Mouse (Mus musculus) midbrain, embryonic 16.5 days (tissue): Measurements from ENCODE around the gene Ano7. TPM values are rescaled to one million over a fixed set of nuclear protein-coding genes. Genes with fewer than 3 reads are reported as not detected.
"Not testable (repeated sequence)": the region's sequence is repeated elsewhere in the genome, so short reads cannot be mapped to it uniquely, and the experiment has no call there.

Source experiments
- ATAC-seq: fragments of 200-750 bp; cut with Nextera tagmentation; 2 replicates; pipeline ENCODE4 v1.8.0; 2017; ENCODE audit warnings: moderate TSS enrichment
- H3K27ac ChIP-seq: fragments of 300-500 bp; sonication (generic); 2 replicates; pipeline ENCODE4 v1.5.1; 2014; ENCODE audit warnings: mild to moderate bottlenecking, low read length, mixed read lengths
- H3K27me3 ChIP-seq: fragments of 300-500 bp; sonication (generic); 2 replicates; pipeline ENCODE4 v1.6.1; 2014; ENCODE audit warnings: low read depth, low read length, mixed read lengths; ENCODE audit not compliant: control insufficient read depth, insufficient read depth
- H3K36me3 ChIP-seq: fragments of 300-500 bp; sonication (generic); 2 replicates; pipeline ENCODE4 v1.6.1; 2014; ENCODE audit warnings: mild to moderate bottlenecking, low read length, moderate library complexity, mixed read lengths; ENCODE audit not compliant: control insufficient read depth, insufficient read depth
- H3K4me1 ChIP-seq: fragments of 300-500 bp; sonication (generic); 2 replicates; pipeline ENCODE4 v1.6.1; 2014; ENCODE audit warnings: mild to moderate bottlenecking, low read length, mixed read lengths; ENCODE audit not compliant: control insufficient read depth, insufficient read depth
- H3K4me2 ChIP-seq: fragments of 300-500 bp; sonication (generic); 2 replicates; pipeline ENCODE4 v1.6.1; 2014; ENCODE audit warnings: mild to moderate bottlenecking, low read length, mixed read lengths
- H3K4me3 ChIP-seq: fragments of 300-500 bp; sonication (generic); 2 replicates; pipeline ENCODE4 v1.5.1; 2014; ENCODE audit warnings: low read depth, mild to moderate bottlenecking, low read length, moderate library complexity, mixed read lengths
- H3K9ac ChIP-seq: fragments of 300-500 bp; sonication (generic); 2 replicates; pipeline ENCODE4 v1.6.1; 2014; ENCODE audit warnings: low read depth, low read length, mixed read lengths
- H3K9me3 ChIP-seq: fragments of 300-500 bp; sonication (generic); replicated peaks from 2 replicates; pipeline ENCODE4 v1.6.1; 2014; ENCODE audit warnings: mild to moderate bottlenecking, low read length, mixed read lengths; ENCODE audit not compliant: control insufficient read depth, poor library complexity, severe bottlenecking
- WGBS: fragments of 180-500 bp; shearing (Covaris S2); extraction: QIAGEN DNeasy Blood & Tissue Kit; methylation state at CpG from one replicate; pipeline ENCODE4 v1.1.7; 2014; 5-methylcytosine and 5-hydroxymethylcytosine counted together
- microRNA-seq: library from miRNA; unstranded; fragments of <30 nt; microRNA quantifications from one replicate; pipeline ENCODE4, GENCODE M21; 2017
- polyA plus RNA-seq: library from polyadenylated mRNA; unstranded; fragments of >200 nt; fragmentation: Nextera tagmentation; extraction: Ambion mirVana; gene quantifications from 2 replicates; pipeline ENCODE4 v1.2.1, GENCODE M21; 2015

Ano7 gene
- polyA plus RNA-seq, 1 experiment from 2014 or later, result 0.92 TPM

DNA sequence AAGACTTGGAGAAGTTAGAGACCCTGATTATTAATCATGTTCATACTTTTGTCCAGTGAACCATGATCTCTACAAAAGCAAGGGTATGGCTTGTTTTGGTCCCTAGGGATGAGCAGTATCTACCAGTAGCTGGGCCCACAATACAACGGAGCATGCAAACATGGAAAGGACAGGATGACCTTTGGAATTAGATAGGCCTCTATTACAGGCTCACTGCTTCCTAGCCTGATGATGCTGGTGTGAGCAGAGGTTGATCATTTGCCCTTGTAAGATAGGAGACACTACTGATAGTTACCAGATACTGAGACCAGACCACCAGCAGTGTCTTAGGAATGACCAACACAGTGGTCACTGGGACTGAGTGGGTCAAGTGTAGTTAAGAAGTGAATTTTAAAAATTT is 65.6 kb downstream of the Ano7 start:
- WGBS, result 97% methylated on average over 1 of the region's 1 CpGs
- Histone ChIP-seq H3K4me3 (no peak overlapping the region), H3K27ac (no peak overlapping the region), H3K9ac (no peak overlapping the region), H3K9me3 (no peaks in the 10 kb centered on the region), H3K4me2 (no peak overlapping the region), H3K36me3 (peaks cover 11% of the 10 kb centered on the region), H3K4me1 (0 out of 2 replicates have a peak, but pooled peaks cover 2% of the 10 kb centered on the region), H3K27me3 (no peaks in the 10 kb centered on the region)
- ATAC-seq, result no peak

DNA sequence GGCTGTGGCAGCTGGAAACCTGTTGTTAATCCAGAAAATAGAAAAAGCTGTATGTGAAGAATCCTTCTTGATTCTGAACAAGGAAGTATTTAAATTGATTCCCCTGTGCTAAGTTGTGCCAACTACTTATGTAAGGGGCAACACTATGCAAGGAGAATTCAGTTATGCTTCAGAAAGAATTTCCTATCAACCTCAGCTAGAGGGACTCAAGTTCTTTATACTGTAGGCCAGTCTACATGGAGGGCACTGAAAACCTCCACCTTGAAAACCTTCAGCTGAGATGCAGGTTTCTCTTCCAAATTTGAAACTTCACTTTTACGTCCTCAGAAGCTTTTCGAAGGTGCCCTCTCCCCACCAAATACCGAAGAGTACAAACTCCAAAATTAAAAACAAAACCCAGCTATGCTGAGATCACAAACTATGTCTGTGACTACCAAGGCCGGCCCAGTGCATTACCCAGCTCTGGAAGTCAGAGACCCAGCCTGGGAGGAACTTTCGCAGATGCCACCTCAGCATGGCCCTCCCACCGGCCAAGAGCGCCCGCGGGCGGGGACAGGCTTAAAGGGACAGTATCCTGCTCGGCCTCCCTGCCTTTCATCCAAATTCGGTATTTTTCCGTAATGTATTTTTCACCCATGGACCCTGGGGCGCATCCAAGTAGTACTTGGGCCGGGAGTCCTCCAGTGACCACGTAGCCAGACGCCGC is 70.8 kb downstream of the Ano7 start:
- no peaks in the 10 kb centered on the region for H3K9me3 ChIP-seq
- H3K4me2 ChIP-seq, result peak overlapping the region; percentile 99
- peak overlapping the region; percentile 72; the same call in 1 of the 2 replicates for H3K27ac ChIP-seq
- no peaks in the 10 kb centered on the region for H3K36me3 ChIP-seq
- no peaks in the 10 kb centered on the region for H3K27me3 ChIP-seq
- peak; percentile 74 for ATAC-seq
- peaks cover 10% of the 10 kb centered on the region for H3K4me1 ChIP-seq
- 7% methylated on average over 18 of the region's 18 CpGs for WGBS
- peak overlapping the region; percentile 79 for H3K9ac ChIP-seq
- H3K4me3 ChIP-seq, result peak overlapping the region; percentile 73

- Histone ChIP-seq H3K36me3 (no peaks in the 10 kb centered on the region), H3K9me3 (no peaks in the 10 kb centered on the region), H3K27me3 (no peaks in the 10 kb centered on the region), H3K9ac (peak overlapping the region; percentile 79), H3K27ac (peak overlapping the region; percentile 72), H3K4me1 (peaks cover 10% of the 10 kb centered on the region), H3K4me3 (peak overlapping the region; percentile 73), H3K4me2 (peak overlapping the region; percentile 99)
- peak; percentile 91 for ATAC-seq
- under 1% methylated on average over 73 of the region's 84 CpGs for WGBS
Observed at GRCm38 (mm10) chr1:93445111-93445821, 71.5 kb downstream of the Ano7 start.

DNA sequence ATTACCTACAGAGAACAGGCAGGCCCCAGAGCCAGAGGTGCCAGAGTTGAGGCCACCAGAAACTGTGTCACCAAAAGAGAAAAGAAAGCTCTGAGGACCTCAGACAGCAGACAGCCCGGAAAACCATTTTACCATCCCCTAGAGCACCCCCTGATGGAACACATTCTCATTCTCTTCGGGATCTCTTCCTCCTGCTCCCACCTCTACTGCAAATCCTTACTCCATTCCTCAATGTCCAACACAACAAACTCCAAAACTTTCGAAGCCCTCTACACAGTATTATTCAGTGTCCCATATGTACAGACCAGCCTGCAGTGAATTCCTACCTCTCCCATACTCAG is 72.1 kb downstream of the Ano7 start:
- 19% methylated on average over 3 of the region's 3 CpGs for WGBS
- Histone ChIP-seq H3K9me3 (no peaks in the 10 kb centered on the region), H3K27ac (peak overlapping the region; percentile 72; the same call in 1 of the 2 replicates), H3K4me1 (peaks cover 10% of the 10 kb centered on the region), H3K4me2 (peak overlapping the region; percentile 99), H3K27me3 (no peaks in the 10 kb centered on the region), H3K36me3 (no peaks in the 10 kb centered on the region), H3K9ac (peak overlapping the region; percentile 79), H3K4me3 (peak overlapping the region; percentile 73)
- ATAC-seq, result no peak

DNA sequence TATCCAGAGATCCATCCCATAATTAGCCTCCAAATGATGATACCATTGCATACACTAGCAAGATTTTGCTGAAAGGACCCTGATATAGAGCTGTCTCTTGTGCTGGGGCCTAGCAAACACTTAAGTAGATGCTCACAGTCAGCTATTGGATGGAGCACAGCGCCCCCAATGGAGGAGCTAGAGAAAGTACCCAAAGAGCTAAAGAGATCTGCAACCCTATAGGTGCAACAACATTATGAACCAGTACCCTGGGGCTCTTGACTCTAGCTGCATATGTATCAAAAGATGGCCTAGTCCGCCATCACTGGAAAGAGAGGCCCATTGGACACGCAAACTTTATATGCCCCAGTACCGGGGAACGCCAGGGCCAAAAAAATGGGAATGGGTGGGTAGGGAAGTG is 76.4 kb downstream of the Ano7 start:
- not testable (repeated sequence) for ATAC-seq, H3K4me3 ChIP-seq, H3K9me3 ChIP-seq, H3K4me1 ChIP-seq, H3K27ac ChIP-seq, H3K27me3 ChIP-seq, H3K4me2 ChIP-seq, H3K9ac ChIP-seq, H3K36me3 ChIP-seq
- WGBS, result 81% methylated on average over 5 of the region's 5 CpGs

DNA sequence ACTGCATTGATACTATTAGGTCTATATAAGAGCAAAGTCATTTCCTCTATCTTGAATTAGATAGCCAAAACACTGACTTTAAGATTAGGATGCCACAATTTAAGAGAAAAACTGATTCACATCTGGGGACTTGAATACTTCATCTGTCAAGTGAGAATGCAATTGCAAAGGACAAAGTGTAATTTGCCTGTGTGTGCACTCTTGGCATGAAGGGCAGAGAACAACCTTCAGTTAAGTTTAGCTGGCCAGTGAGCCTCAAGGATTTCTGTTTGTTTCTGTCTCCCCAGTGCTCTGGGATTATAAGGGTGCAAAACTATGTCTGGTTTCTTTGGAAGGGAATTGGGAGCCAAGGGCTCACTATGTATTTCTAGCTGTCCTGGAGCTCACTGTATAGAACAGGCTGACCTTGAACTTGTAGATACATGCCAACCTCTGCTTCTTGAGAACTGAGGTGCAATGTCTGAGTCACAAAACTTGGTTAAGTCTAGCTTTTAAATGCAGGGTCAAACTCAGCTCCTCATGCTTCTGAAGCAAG is 80.1 kb downstream of the Ano7 start:
- no peaks in the 10 kb centered on the region for H3K36me3 ChIP-seq
- no peaks in the 10 kb centered on the region for H3K4me1 ChIP-seq
- ATAC-seq, result no peak
- no peak overlapping the region for H3K27ac ChIP-seq
- no peaks in the 10 kb centered on the region for H3K27me3 ChIP-seq
- H3K4me2 ChIP-seq, result no peak overlapping the region
- no peaks in the 10 kb centered on the region for H3K9me3 ChIP-seq
- H3K4me3 ChIP-seq, result no peak overlapping the region
- no peak overlapping the region for H3K9ac ChIP-seq

Small RNAs within 50 kb of the gene (microRNA-seq; reads per million reads assigned to microRNA genes)
- not detected for gene Mir6345
- gene Mir6902, result not detected

Other genes with a start within 250 kb of the Ano7 start
- not detected in 2 replicates for gene Agxt, start 238.7 kb upstream of the Ano7 start, polyA plus RNA-seq
- gene 2310007B03Rik, start 213.0 kb upstream of the Ano7 start, polyA plus RNA-seq, result 0.11 TPM in 1 of 2 replicates, not detected in the other
- gene Crocc2, start 205.2 kb upstream of the Ano7 start, polyA plus RNA-seq, result 0.51 and 0.74 TPM in 2 replicates
- 5.5 and 6.2 TPM in 2 replicates for gene Sned1, start 138.1 kb upstream of the Ano7 start, polyA plus RNA-seq
- 32.2 and 34.9 TPM in 2 replicates for gene Mterf4, start 68.0 kb upstream of the Ano7 start, polyA plus RNA-seq
- gene Ppp1r7, start 31.1 kb upstream of the Ano7 start, polyA plus RNA-seq, result 53.1 and 56.2 TPM in 2 replicates
- gene Pask, start 30.4 kb upstream of the Ano7 start, polyA plus RNA-seq, result 6.8 and 7.9 TPM in 2 replicates
- 53.5 and 66.7 TPM in 2 replicates for gene Hdlbp, start 104.9 kb downstream of the Ano7 start, polyA plus RNA-seq
- gene Farp2, start 138.1 kb downstream of the Ano7 start, polyA plus RNA-seq, result 3.8 and 4.4 TPM in 2 replicates